Mouse (Mus musculus) CD4-positive helper T cell, adult 2 months (primary cell): ENCODE measurements around the gene Aox3.

Experiments used
- DNase-seq: peaks from one replicate; pipeline ENCODE4 v3.0.0-alpha.2; 2012; ENCODE audit warnings: low read depth, missing footprints, low spot score

Aox3 gene

GRCm38 (mm10) chr1:58198386-58198785 is 85.5 kb downstream of the Aox3 start:
- DNase-seq: no peak

DNA sequence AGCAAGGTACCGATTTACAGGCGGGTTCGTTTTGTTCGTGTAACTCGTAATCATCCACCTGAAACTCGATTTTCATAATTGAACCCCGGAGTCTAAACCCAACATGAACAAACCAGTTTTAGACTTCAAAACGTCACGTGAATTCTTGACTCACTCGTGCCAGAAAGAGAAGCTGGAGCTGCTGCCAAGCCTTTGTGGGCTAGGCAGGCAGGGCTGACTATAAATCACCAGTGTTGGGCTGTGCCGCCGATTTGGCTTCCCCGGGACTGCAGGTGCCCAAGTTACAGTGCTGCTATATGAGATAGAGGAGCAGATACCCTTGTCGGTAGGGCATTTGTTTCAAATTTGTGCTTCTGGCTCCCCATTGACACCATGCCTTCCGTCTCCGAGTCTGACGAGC is 97.3 kb downstream of the Aox3 start, which contains the start of gene Aox4:
Gene Aox4, plus strand, starts transcription at position 195 of the 400 bp plus-strand sequence.
- no peak for DNase-seq

- DNase-seq: no peak
Observed at GRCm38 (mm10) chr1:58212805-58213204, 99.9 kb downstream of the Aox3 start.

DNA sequence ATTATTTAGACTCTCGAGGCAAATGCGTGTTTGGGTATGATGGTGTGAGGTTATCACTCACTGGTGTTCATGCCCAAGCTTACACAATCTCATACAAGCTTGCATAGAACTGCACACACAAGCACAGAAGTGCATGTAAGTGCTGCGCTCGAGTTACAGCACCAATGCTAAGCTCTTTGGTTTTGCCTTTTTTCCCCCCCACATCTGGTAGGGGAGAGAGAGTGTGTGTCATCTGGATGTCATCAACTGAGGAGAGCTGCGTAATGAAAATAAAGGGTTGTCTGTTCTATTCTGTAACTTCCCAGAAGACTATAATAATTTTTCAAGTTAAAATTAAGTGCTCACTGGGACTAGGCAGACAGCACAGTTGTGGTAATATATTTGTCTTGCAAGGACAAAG is 100.9 kb downstream of the Aox3 start:
- DNase-seq: no peak

DNA sequence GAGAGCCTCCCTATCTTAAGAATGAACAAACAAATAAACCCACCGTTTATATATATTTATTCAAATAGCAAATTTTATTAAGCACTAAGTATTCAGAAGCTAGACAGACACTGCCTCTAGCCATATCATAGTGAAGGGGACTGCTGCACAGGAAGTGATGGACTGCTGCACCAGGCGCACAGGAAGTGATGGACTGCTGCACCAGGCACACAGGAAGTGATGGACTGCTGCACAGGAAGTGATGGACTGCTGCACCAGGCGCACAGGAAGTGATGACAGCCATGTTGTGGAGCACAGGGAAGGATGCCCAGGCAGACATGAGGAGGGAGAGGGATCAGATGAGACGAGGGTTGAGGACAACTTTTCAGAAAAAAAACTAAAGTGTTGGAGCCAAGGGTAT is 102.4 kb downstream of the Aox3 start:
- no peak for DNase-seq

GRCm38 (mm10) chr1:58215956-58216532 is 103.1 kb downstream of the Aox3 start:
- no peak for DNase-seq

DNA sequence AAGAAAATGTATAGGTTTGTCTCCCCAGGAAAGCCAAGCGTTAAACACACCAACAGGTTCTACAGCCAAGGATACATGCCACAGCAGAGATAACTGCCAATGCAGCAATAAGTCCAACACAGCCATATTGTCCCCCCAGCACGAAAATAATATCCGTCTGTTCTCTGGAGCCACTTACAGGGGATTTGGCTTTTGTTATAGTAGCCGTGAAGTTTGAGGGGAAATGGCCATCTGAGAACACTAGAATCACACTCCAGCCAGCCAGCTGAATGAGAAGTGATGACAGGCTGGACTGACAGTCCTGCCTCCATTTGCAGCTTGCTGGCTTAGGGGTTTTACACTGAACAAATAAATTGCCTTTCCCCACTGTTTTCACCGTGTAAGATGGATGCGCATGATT is 108.1 kb downstream of the Aox3 start:
- no peak for DNase-seq

DNA sequence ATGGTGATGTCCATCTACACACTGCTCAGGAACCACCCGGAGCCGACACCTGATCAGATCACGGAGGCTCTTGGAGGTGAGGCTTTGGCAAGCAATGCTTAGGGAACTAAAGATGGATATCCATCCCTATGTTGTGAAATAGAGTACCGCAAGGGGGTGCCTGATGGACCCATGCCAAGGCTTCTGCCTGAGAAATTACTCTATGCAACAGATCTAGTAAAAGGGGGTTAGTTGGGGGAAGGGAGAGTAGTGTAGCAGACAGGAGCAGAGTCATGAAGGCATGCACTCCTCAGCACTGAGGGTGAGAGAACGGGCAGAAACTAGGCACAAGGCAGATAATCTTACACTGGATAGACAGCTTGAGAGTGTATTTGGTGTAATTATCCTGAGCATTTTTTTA is 108.9 kb downstream of the Aox3 start:
- DNase-seq: no peak

- no peak for DNase-seq
Observed at GRCm38 (mm10) chr1:58228086-58228485, 115.2 kb downstream of the Aox3 start.

DNA sequence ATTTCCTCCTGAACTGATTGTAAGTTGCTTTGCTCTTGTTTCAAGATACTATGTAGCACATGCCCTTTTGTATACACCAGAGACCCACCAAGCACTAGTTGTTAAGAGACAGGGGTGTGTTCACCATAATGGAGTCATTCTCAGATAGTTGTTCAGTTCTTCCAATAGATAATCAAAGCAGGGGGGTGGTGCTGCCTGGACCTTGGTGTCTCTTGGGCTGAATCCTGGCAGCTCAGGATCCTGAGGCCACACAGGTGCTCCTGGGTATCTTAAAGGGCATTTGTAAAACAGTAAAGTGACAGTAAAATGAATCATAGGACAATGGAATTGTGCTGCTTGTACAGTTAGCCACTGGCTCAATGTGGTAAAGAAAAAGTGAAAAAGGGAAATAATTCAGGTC is 116.0 kb downstream of the Aox3 start:
- DNase-seq: no peak

- DNase-seq: no peak
Observed at GRCm38 (mm10) chr1:58229774-58230173, 116.8 kb downstream of the Aox3 start.

GRCm38 (mm10) chr1:58230542-58230941 is 117.6 kb downstream of the Aox3 start:
- DNase-seq: no peak

GRCm38 (mm10) chr1:58235405-58235804 is 122.5 kb downstream of the Aox3 start:
- no peak for DNase-seq

DNA sequence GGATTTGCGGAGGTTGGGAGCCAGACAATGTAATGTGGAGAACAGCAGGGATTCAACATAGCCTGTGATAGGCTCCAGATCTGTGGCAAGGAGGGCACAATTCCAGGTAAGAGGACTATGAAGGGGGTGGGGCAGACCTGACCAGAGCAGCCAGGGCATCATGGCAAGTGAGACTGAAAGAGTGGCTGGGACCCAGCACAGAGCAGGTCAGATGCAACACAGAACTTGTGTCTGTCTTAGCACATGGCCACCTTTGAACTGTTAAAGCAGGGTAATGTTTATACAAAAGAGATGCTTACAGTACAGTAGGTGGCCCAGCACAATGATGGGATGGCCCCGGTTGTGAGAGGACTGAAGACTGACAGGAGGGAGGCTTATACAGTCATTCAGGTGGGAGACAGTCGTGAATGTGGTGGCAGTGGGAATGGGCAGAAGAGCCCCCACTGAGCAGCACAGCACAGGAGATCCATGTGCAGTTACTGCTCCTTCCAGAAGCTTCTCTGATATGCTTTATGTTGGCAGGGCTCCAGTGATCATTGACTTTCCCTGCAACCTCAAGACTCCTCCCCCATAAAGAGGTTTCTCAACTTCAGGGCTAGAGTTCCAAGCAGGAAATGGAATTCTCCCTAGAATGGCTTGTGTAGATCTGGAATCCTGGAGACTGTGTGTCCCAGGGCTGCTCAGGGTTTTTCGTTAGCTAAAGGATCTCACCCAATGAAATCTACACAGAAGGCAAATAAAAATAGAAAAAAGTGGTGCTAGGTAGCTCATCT is 124.8 kb downstream of the Aox3 start:
- no peak for DNase-seq

GRCm38 (mm10) chr1:58238440-58238839 is 125.5 kb downstream of the Aox3 start:
- no peak for DNase-seq

DNA sequence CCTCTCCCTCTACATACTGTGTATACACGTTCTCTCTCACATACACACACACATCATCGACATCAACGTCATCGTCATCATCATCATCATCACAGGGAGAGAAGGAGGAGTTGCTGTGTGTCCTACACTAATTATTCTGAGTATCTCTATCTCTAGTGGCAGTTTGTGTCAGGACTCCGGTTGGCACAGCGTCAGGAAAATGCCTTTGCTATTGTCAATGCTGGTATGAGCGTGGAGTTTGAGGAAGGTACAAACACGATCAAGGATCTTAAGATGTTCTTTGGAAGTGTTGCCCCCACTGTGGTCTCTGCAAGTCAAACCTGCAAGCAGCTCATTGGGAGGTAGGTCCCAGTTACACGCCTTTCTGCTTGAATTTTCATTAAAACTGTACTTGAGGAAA is 126.0 kb downstream of the Aox3 start:
- DNase-seq: no peak

GRCm38 (mm10) chr1:58240347-58240746 is 127.4 kb downstream of the Aox3 start:
- no peak for DNase-seq

- DNase-seq: no peak
Observed at GRCm38 (mm10) chr1:58244487-58244886, 131.6 kb downstream of the Aox3 start.

- no peak for DNase-seq
Observed at GRCm38 (mm10) chr1:58248518-58248917, 135.6 kb downstream of the Aox3 start.
